Mouse (Mus musculus) midbrain, postnatal 0 days (tissue): ENCODE data around the gene Tlr4. TPM values are rescaled to one million over a fixed set of nuclear protein-coding genes. Genes with fewer than 3 reads are reported as not detected.

Source experiments
- ATAC-seq: fragments of 200-750 bp; cut with Nextera tagmentation; 2 replicates; pipeline ENCODE4 v1.8.0; 2017; ENCODE audit warnings: moderate number of reproducible peaks, mild to moderate bottlenecking, moderate TSS enrichment, moderate library complexity; ENCODE audit not compliant: low FRiP score
- DNase-seq: peaks from one replicate; pipeline ENCODE4 v3.0.0-alpha.2; 2015; ENCODE audit warnings: low spot score
- H3K27ac ChIP-seq: fragments of 300-500 bp; sonication (generic); 2 replicates; pipeline ENCODE4 v1.5.1; 2014; ENCODE audit warnings: low read depth, mild to moderate bottlenecking, low read length, mixed read lengths
- H3K27me3 ChIP-seq: fragments of 300-500 bp; sonication (generic); 2 replicates; pipeline ENCODE4 v1.6.1; 2014; ENCODE audit warnings: low read length, control low read depth, mixed read lengths; ENCODE audit not compliant: insufficient read depth
- H3K36me3 ChIP-seq: fragments of 300-500 bp; sonication (generic); 2 replicates; pipeline ENCODE4 v1.6.1; 2014; ENCODE audit warnings: low read length, control low read depth, mixed read lengths; ENCODE audit not compliant: insufficient read depth
- H3K4me1 ChIP-seq: fragments of 300-500 bp; sonication (generic); 2 replicates; pipeline ENCODE4 v1.6.1; 2014; ENCODE audit warnings: mild to moderate bottlenecking, control low read depth, antibody characterized with exemption, low read length, mixed read lengths; ENCODE audit not compliant: insufficient read depth
- H3K4me2 ChIP-seq: fragments of 300-500 bp; sonication (generic); 2 replicates; pipeline ENCODE4 v1.6.1; 2014; ENCODE audit warnings: low read depth, mild to moderate bottlenecking, low read length, mixed read lengths; ENCODE audit not compliant: poor library complexity, severe bottlenecking
- H3K4me3 ChIP-seq: fragments of 300-500 bp; sonication (generic); 2 replicates; pipeline ENCODE4 v1.5.1; 2014; ENCODE audit warnings: low read depth, mild to moderate bottlenecking, low read length, moderate library complexity
- H3K9ac ChIP-seq: fragments of 300-500 bp; sonication (generic); replicated peaks from 2 replicates; pipeline ENCODE4 v1.6.1; 2014; ENCODE audit warnings: mild to moderate bottlenecking, low read length, moderate library complexity, mixed read lengths; ENCODE audit not compliant: poor library complexity, severe bottlenecking
- H3K9me3 ChIP-seq: fragments of 300-500 bp; sonication (generic); 2 replicates; pipeline ENCODE4 v1.6.1; 2016; ENCODE audit warnings: low read length, control low read depth
- CTCF ChIP-seq: IDR thresholded peaks from 2 replicates; pipeline ENCODE4 v1.5.1; 2016; ENCODE audit warnings: antibody characterized with exemption, mild to moderate bottlenecking
- whole genome bisulfite sequencing: fragments of 180-500 bp; shearing (Covaris S2); extraction: QIAGEN DNeasy Blood & Tissue Kit; methylation state at CpG from one replicate; pipeline ENCODE4 v1.1.7; 2014; 5-methylcytosine and 5-hydroxymethylcytosine counted together
- polyA plus RNA-seq: library from polyadenylated mRNA; unstranded; fragments of >200 nt; fragmentation: Nextera tagmentation; extraction: Ambion mirVana; gene quantifications from 2 replicates; pipeline ENCODE4 v1.2.1, GENCODE M21; 2015
- total RNA-seq: library from RNA; depleted of rRNA; stranded (reverse); fragments of >200 nt; gene quantifications from 2 replicates; pipeline ENCODE4 v1.2.3, GENCODE M21; 2014

Gene Tlr4
- total and polyA plus RNA-seq, 2 experiments from 2014 or later: 0.39 to 1.8 TPM

DNA sequence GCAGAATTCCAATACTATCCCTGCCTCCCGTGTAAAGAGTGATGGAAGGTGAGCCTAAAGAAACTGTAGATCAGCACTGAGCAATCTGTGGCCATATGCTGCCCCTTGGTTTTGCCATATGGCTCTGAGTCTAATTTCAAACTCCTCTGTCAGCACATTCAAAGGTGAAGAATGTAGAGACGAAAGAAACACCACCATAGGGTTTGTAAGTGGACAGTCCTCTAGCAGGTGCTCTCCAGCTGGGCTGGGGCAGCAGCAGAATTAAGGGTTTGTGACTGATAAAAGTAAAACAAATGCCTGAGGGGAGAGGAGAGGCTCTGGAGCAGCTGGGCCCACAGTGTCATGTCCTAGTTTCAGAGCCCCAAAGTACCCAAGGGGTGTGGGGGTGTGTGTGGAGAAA lies 6.2 kb upstream of the Tlr4 start:
- 67% methylated on average over 2 of the region's 2 CpGs for WGBS
- Histone ChIP-seq H3K4me2 (no peak overlapping the region), H3K4me3 (no peak overlapping the region), H3K4me1 (no peaks in the 10 kb centered on the region), H3K9me3 (no peaks in the 10 kb centered on the region), H3K36me3 (no peaks in the 10 kb centered on the region), H3K9ac (no peak overlapping the region), H3K27ac (no peak overlapping the region), H3K27me3 (no peaks in the 10 kb centered on the region)
- no peak for DNase-seq
- TF ChIP-seq CTCF: no peak
- no peak for ATAC-seq

DNA sequence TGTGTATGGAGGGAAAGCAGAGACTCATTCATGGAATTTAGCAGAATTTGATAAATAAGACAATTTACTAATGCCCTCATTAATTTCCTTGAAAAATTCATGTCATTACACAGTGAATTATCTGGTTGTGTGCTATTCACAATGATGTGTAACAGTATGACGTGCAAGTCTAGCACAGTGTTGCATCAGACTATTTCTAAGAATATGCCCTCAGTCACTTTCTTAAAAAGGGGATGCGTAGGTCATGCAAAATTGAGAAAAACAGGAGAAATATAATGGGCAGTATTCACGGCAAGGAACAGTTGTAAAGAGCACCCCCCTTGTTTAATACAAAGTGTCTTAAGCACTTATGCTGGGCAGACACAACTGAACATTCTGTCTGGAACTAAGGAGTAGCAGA lies 5.6 kb upstream of the Tlr4 start:
- no peaks in the 10 kb centered on the region for H3K9me3 ChIP-seq
- ATAC-seq (no peak), DNase-seq (no peak)
- H3K36me3 ChIP-seq: no peaks in the 10 kb centered on the region
- H3K27ac ChIP-seq: no peak overlapping the region
- no peak overlapping the region for H3K4me2 ChIP-seq
- no peaks in the 10 kb centered on the region for H3K27me3 ChIP-seq
- H3K4me3 ChIP-seq: no peak overlapping the region
- WGBS: 80% methylated on average over 3 of the region's 3 CpGs
- H3K9ac ChIP-seq: no peak overlapping the region
- H3K4me1 ChIP-seq: no peaks in the 10 kb centered on the region
- TF ChIP-seq CTCF: no peak

DNA sequence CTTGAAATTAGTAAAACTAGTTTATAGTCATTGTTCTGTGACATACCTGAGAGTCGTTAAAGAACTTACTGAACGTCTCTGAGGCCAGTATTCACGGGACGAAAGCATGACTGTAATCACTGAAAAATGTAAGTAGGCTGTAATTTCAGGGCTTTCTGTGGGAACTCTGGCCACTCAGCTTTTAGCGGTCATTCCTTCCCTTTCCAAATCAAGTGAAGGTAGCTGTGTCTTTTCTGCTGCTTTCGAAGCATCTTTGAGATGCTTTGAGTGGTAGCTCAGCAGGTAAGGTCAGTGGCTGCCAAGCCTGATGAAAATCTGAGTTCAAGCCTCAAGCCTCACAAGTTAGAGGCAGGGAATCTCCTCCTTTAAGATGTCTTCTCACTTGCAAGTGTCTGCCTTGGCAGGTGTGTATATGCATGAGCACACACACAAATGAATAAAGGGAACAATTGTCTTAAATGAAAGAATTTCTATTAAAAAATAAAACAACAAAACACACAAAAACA lies 832 bp downstream of the Tlr4 start:
- TF ChIP-seq CTCF: no peak
- Histone ChIP-seq H3K27ac (no peak overlapping the region), H3K36me3 (no peaks in the 10 kb centered on the region), H3K4me1 (no peaks in the 10 kb centered on the region), H3K27me3 (no peaks in the 10 kb centered on the region), H3K4me3 (no peak overlapping the region), H3K9me3 (no peaks in the 10 kb centered on the region), H3K4me2 (no peak overlapping the region), H3K9ac (no peak overlapping the region)
- WGBS: 78% methylated on average over 6 of the region's 6 CpGs
- ATAC-seq (no peak), DNase-seq (no peak)

DNA sequence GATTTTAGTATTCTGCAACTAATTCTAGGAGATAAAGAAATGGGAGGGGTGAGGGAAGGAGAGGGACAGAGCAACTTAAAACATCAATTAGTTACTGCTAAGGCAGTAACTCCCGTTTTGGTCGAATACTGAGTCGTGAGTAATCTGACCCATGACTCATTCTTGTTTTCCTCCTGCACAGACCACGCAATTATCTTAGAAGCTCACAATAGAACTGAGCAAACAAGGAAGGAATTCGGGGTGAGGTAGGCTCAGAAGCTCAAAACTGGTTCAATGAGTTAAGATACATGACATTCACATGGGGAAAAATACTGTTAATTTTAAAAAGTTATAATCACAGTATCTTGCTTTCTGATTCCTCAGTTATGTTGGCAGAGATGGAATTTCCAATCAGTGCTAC lies 1.3 kb downstream of the Tlr4 start:
- H3K27me3 ChIP-seq: no peaks in the 10 kb centered on the region
- DNase-seq (no peak), ATAC-seq (no peak)

DNA sequence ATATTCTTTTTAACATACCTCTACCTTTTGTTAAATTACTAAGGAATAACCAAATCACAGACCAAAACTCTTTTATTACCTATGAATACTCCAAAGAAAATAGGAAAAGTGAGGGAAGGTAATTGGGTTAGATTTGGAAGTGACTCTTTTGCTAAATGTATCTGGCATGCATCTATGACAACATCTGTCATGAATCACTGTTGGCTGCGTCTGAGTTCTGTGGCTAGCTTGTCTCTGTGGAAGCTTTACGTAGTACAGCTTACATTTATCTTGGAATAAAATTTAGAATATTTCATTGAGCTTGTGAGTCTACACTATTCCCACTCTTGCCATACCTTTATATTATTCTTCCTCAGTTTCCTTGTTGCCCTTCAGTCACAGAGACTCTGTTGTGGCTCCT lies 10.7 kb downstream of the Tlr4 start:
- no peak for ATAC-seq
- Histone ChIP-seq H3K27me3 (no peaks in the 10 kb centered on the region), H3K36me3 (no peaks in the 10 kb centered on the region), H3K4me2 (no peak overlapping the region), H3K4me3 (no peak overlapping the region), H3K9ac (no peak overlapping the region), H3K27ac (no peak overlapping the region), H3K9me3 (no peaks in the 10 kb centered on the region), H3K4me1 (no peaks in the 10 kb centered on the region)
- 88% methylated on average over 2 of the region's 2 CpGs for WGBS
- TF ChIP-seq CTCF: no peak
- no peak for DNase-seq

More for the DNA sequence above, 1.3 kb downstream of the Tlr4 start:
- Histone ChIP-seq H3K4me1 (no peaks in the 10 kb centered on the region), H3K9ac (no peak overlapping the region), H3K36me3 (no peaks in the 10 kb centered on the region), H3K9me3 (no peaks in the 10 kb centered on the region), H3K4me2 (no peak overlapping the region), H3K4me3 (no peak overlapping the region), H3K27ac (no peak overlapping the region)
- WGBS: 41% methylated on average over 5 of the region's 5 CpGs
- TF ChIP-seq CTCF: no peak

DNA sequence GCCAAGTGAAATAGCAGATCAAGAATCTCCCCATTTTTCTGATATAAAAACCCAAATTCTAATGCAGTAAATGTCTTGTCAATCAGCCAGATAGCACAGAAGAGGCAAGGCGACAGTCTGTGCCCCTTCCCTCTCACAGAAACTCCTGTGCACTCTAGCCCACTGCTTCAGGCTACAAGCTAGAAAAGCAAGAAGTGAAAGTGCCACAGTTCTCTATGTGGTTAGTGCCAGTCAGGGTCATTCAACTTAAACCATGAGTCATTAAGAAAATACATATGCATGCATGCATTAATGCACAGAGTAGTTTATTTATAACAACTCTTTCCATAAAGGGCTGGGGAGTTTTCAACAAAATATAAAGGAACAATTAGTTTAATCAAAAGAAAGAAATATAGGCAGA lies 15.9 kb downstream of the Tlr4 start:
- no peak overlapping the region for H3K27ac ChIP-seq
- ATAC-seq (no peak), DNase-seq (no peak)
- H3K4me1 ChIP-seq: no peaks in the 10 kb centered on the region
- H3K27me3 ChIP-seq: no peaks in the 10 kb centered on the region
- H3K4me3 ChIP-seq: no peak overlapping the region
- no peak overlapping the region for H3K9ac ChIP-seq
- WGBS: 65% methylated on average over 1 of the region's 1 CpGs
- H3K4me2 ChIP-seq: no peak overlapping the region
- no peak for TF ChIP-seq CTCF
- H3K36me3 ChIP-seq: no peaks in the 10 kb centered on the region
- no peaks in the 10 kb centered on the region for H3K9me3 ChIP-seq
